Mouse (Mus musculus) olfactory bulb, adult 2 months (tissue): ENCODE measurements at regions not wholly inside any gene's neighbourhood (a gene's known extent, or its start where the extent isn't known, plus 50 kb on each side); places are given as distances from the start of the nearest gene placed in this dataset.

Experiments used
- H3K27ac ChIP-seq: fragments of 200-500 bp; 2 replicates; pipeline ENCODE4 v1.5.1; 2012; ENCODE audit warnings: low read depth, low read length; ENCODE audit not compliant: insufficient read depth
- H3K4me1 ChIP-seq: fragments of 200-500 bp; 2 replicates; pipeline ENCODE4 v1.6.1; 2012; ENCODE audit warnings: low read length; ENCODE audit not compliant: control insufficient read depth, insufficient read depth
- H3K4me3 ChIP-seq: fragments of 200-500 bp; 2 replicates; pipeline ENCODE4 v1.5.1; 2012; ENCODE audit warnings: mild to moderate bottlenecking, low read depth, low read length, moderate library complexity; ENCODE audit not compliant: insufficient read depth
- CTCF ChIP-seq: fragments of 200-500 bp; IDR thresholded peaks from 2 replicates; pipeline ENCODE4 v1.5.1; 2012; ENCODE audit warnings: low read depth, mild to moderate bottlenecking, low read length, moderate library complexity; ENCODE audit not compliant: insufficient read depth
- POLR2A ChIP-seq: fragments of 200-500 bp; IDR thresholded peaks from 2 replicates; pipeline ENCODE4 v1.6.1; 2012; ENCODE audit warnings: mild to moderate bottlenecking, low read depth, low read length, moderate library complexity; ENCODE audit not compliant: insufficient read depth
- WGBS: fragments of 180-500 bp; shearing (Covaris S2); methylation state at CpG from one replicate; pipeline ENCODE4 v1.1.7; 2018; 5-methylcytosine and 5-hydroxymethylcytosine counted together

- 82% methylated on average over 5 of the region's 5 CpGs for WGBS
- no peak overlapping the region for H3K4me3 ChIP-seq
- no peaks in the 10 kb centered on the region for H3K4me1 ChIP-seq
- H3K27ac ChIP-seq, result no peak overlapping the region
- no peak for TF ChIP-seq CTCF
- no peak for TF ChIP-seq POLR2A
Measured at GRCm38 (mm10) chr6:104108386-104108785, 384.2 kb upstream of the Cntn6 start.
